Comparison of ENCODE assay signal across 21 mouse cellular contexts in the genomic region with DNA sequence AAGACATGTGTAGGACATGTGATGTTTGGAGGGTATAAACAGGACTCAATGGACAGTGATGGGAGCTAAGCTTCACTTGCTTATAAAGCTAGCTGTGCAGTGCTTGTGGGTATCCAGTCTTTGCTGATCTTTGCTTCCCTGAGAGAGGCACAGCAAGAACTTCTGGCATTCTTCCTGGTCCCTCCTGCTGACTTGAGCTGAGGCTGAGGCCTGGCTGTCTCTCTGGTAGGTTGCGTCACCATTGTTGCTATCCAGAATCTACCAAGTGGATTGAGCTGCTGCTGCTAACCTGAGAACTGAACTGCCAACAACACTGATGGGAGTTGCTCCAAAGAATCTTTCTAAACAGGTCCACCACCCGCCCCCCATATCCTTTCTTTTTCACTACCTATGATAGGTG. TPM values are rescaled to one million over a fixed set of nuclear protein-coding genes. Genes with fewer than 3 reads are reported as not detected.
DNase-seq lines count a peak whose midpoint lies in the region; ATAC-seq lines count a peak whose summit lies in the region.
"Had no signal": no experiment of that assay in that cellular context is flagged by ENCODE, and none has a peak within 500 bp of the region (broad histone marks: within the 10 kb centered on the region; RNA-seq: fewer than 3 reads in every experiment).

No protein-coding gene starts in this region.

- H3K27ac ChIP-seq in limb, embryonic 15.5 days, result 0 out of 2 replicates have a peak overlapping the region, but pooled peaks have one; percentile 17
- H3K27ac ChIP-seq in kidney, embryonic 15.5 days, result no peak overlapping the region
- no peak overlapping the region for H3K27ac ChIP-seq in midbrain, embryonic 10.5 days (replicated peaks)
- H3K27ac ChIP-seq: embryonic facial prominence, embryonic 10.5 days; forebrain, embryonic 10.5 days; heart, adult 2 months; hindbrain, postnatal 0 days; liver, embryonic 15.5 days; midbrain, embryonic 12.5 days had no signal

- no peaks in the 10 kb centered on the region for H3K27me3 ChIP-seq in limb, embryonic 15.5 days
- H3K27me3 ChIP-seq in kidney, embryonic 15.5 days, result no peaks in the 10 kb centered on the region
- no peaks in the 10 kb centered on the region for H3K27me3 ChIP-seq in midbrain, embryonic 10.5 days (ENCODE audit: low read depth, poor library complexity, severe bottlenecking)
- H3K27me3 ChIP-seq: liver, embryonic 15.5 days; midbrain, embryonic 12.5 days had no signal

- ATAC-seq in limb, embryonic 15.5 days (ENCODE audit: insufficient number of reproducible peaks, low FRiP score, low TSS enrichment, low read depth), result no peak
- ATAC-seq in kidney, embryonic 15.5 days (replicated peaks; ENCODE audit: low FRiP score), result no peak
- ATAC-seq: forebrain, postnatal 0 days; hindbrain, postnatal 0 days; intestine, embryonic 16.5 days had no signal

- H3K4me3 ChIP-seq in limb, embryonic 15.5 days, result no peak overlapping the region
- no peak overlapping the region for H3K4me3 ChIP-seq in kidney, embryonic 15.5 days (replicated peaks)
- H3K4me3 ChIP-seq in midbrain, embryonic 10.5 days, result no peak overlapping the region
- H3K4me3 ChIP-seq: embryonic facial prominence, embryonic 10.5 days; forebrain, embryonic 10.5 days; heart, adult 2 months; liver, embryonic 15.5 days; midbrain, embryonic 12.5 days had no signal

- no peak overlapping the region for H3K4me2 ChIP-seq in limb, embryonic 15.5 days
- H3K4me2 ChIP-seq in kidney, embryonic 15.5 days, result no peak overlapping the region
- H3K4me2 ChIP-seq: liver, embryonic 15.5 days; midbrain, embryonic 12.5 days had no signal

- no peaks in the 10 kb centered on the region for H3K9me3 ChIP-seq in limb, embryonic 15.5 days
- no peaks in the 10 kb centered on the region for H3K9me3 ChIP-seq in kidney, embryonic 15.5 days (replicated peaks)
- no peaks in the 10 kb centered on the region for H3K9me3 ChIP-seq in midbrain, embryonic 10.5 days (replicated peaks)
- H3K9me3 ChIP-seq: embryonic facial prominence, embryonic 10.5 days; forebrain, embryonic 10.5 days; liver, embryonic 15.5 days; midbrain, embryonic 12.5 days had no signal

- no peaks in the 10 kb centered on the region for H3K4me1 ChIP-seq in limb, embryonic 15.5 days
- no peaks in the 10 kb centered on the region for H3K4me1 ChIP-seq in kidney, embryonic 15.5 days
- no peaks in the 10 kb centered on the region for H3K4me1 ChIP-seq in midbrain, embryonic 10.5 days
- H3K4me1 ChIP-seq: embryonic facial prominence, embryonic 10.5 days; forebrain, embryonic 10.5 days; liver, embryonic 15.5 days; midbrain, embryonic 12.5 days had no signal

- WGBS in limb, embryonic 15.5 days, result 87% methylated on average over 2 of the region's 2 CpGs
- WGBS in kidney, embryonic 15.5 days, result 89% methylated on average over 2 of the region's 2 CpGs
- WGBS in midbrain, embryonic 10.5 days, result 89% methylated on average over 2 of the region's 2 CpGs

- H3K36me3 ChIP-seq in limb, embryonic 15.5 days, result no peaks in the 10 kb centered on the region
- H3K36me3 ChIP-seq in kidney, embryonic 15.5 days, result no peaks in the 10 kb centered on the region
- H3K36me3 ChIP-seq in midbrain, embryonic 10.5 days, result 0 out of 2 replicates have a peak, but pooled peaks cover 4% of the 10 kb centered on the region
- H3K36me3 ChIP-seq: embryonic facial prominence, embryonic 10.5 days; liver, embryonic 15.5 days; midbrain, embryonic 12.5 days had no signal

- DNase-seq in gastrocnemius, postnatal 25 days, result peak; percentile 22
- DNase-seq in gastrocnemius, postnatal 10 days, result no peak
- peak; percentile 19 to 25 for DNase-seq in lung, adult 18-20 months
- no peak for DNase-seq in lung, postnatal 4 days
- peak; percentile 25 for DNase-seq in 416B (ENCODE audit: low read depth)
- no peak for DNase-seq in midbrain, embryonic 10.5 days (ENCODE audit: low spot score)
- DNase-seq: cerebellum, adult 11 months; cerebellum, postnatal 10 days; forebrain, postnatal 0 days; kidney, postnatal 36 days; liver had no signal

- no peak overlapping the region for H3K9ac ChIP-seq in limb, embryonic 15.5 days
- H3K9ac ChIP-seq in kidney, embryonic 15.5 days, result no peak overlapping the region
- H3K9ac ChIP-seq: forebrain, postnatal 0 days; liver, embryonic 15.5 days; midbrain, embryonic 12.5 days had no signal

RNA-seq across cellular contexts. Expression of a gene that starts 21.2 kb away (rescaled TPM):
- 10 to 100 TPM; 33.9 to 37.0 TPM for total RNA-seq in gastrocnemius, postnatal 25 days (2021)
- 100 to 1,000 TPM; 115 to 119 TPM for total RNA-seq in gastrocnemius, postnatal 10 days (2021)
- polyA plus RNA-seq in limb, embryonic 15.5 days (2015; fragmentation: Nextera tagmentation; extraction: Ambion mirVana), result 324 and 326 TPM in 2 replicates
- 54.4 and 58.9 TPM in 2 replicates for polyA plus RNA-seq in kidney, embryonic 15.5 days (2015; fragmentation: Nextera tagmentation; extraction: Ambion mirVana)
- polyA plus RNA-seq in midbrain, embryonic 10.5 days (2016; fragmentation: Nextera tagmentation; extraction: Ambion mirVana), result 1.8 and 4.8 TPM in 2 replicates
- total RNA-seq: neutrophil, adult 5-6 weeks had no signal

RNA-seq across cellular contexts. Expression of a gene that starts 23.5 kb away (rescaled TPM):
- total RNA-seq in gastrocnemius, postnatal 25 days (2021), result under 1 TPM; 0.78 to 0.92 TPM
- total RNA-seq in gastrocnemius, postnatal 10 days (2021), result 1 to 10 TPM; 2.8 to 3.3 TPM
- polyA plus RNA-seq in limb, embryonic 15.5 days (2015; fragmentation: Nextera tagmentation; extraction: Ambion mirVana), result 19.5 and 21.5 TPM in 2 replicates
- 28.0 and 30.0 TPM in 2 replicates for polyA plus RNA-seq in kidney, embryonic 15.5 days (2015; fragmentation: Nextera tagmentation; extraction: Ambion mirVana)
- polyA plus RNA-seq in midbrain, embryonic 10.5 days (2016; fragmentation: Nextera tagmentation; extraction: Ambion mirVana), result 32.1 and 38.4 TPM in 2 replicates

RNA-seq across cellular contexts. Expression of a gene that starts 23.8 kb away (rescaled TPM):
- total RNA-seq in gastrocnemius, postnatal 25 days (2021), result 10 to 100 TPM in 1 of 2 experiments, 1 to 10 TPM in 1; 8.4 to 10.8 TPM
- 10 to 100 TPM; 10.3 to 10.6 TPM for total RNA-seq in gastrocnemius, postnatal 10 days (2021)
- polyA plus RNA-seq in limb, embryonic 15.5 days (2015; fragmentation: Nextera tagmentation; extraction: Ambion mirVana), result 13.6 and 14.6 TPM in 2 replicates
- polyA plus RNA-seq in kidney, embryonic 15.5 days (2015; fragmentation: Nextera tagmentation; extraction: Ambion mirVana), result 16.3 and 20.6 TPM in 2 replicates
- 22.7 and 23.9 TPM in 2 replicates for polyA plus RNA-seq in midbrain, embryonic 10.5 days (2016; fragmentation: Nextera tagmentation; extraction: Ambion mirVana)

RNA-seq across cellular contexts. Expression of a gene that starts 46.8 kb away (rescaled TPM):
- total RNA-seq in gastrocnemius, postnatal 25 days (2021), result 1 to 10 TPM; 2.4 to 2.7 TPM
- total RNA-seq in gastrocnemius, postnatal 10 days (2021), result 1 to 10 TPM; 2.8 to 4.1 TPM
- 16.9 and 27.1 TPM in 2 replicates for polyA plus RNA-seq in limb, embryonic 15.5 days (2015; fragmentation: Nextera tagmentation; extraction: Ambion mirVana)
- 1.8 and 5.6 TPM in 2 replicates for polyA plus RNA-seq in kidney, embryonic 15.5 days (2015; fragmentation: Nextera tagmentation; extraction: Ambion mirVana)
- polyA plus RNA-seq in midbrain, embryonic 10.5 days (2016; fragmentation: Nextera tagmentation; extraction: Ambion mirVana), result 1.1 TPM in 2 replicates
- total RNA-seq: neutrophil, adult 5-6 weeks had no signal

RNA-seq across cellular contexts. Expression of a gene that starts 52.8 kb away (rescaled TPM):
- total RNA-seq in gastrocnemius, postnatal 25 days (2021), result 10 to 100 TPM; 55.4 to 66.6 TPM
- 10 to 100 TPM; 71.7 to 77.0 TPM for total RNA-seq in gastrocnemius, postnatal 10 days (2021)
- polyA plus RNA-seq in limb, embryonic 15.5 days (2015; fragmentation: Nextera tagmentation; extraction: Ambion mirVana), result 65.3 and 68.2 TPM in 2 replicates
- polyA plus RNA-seq in kidney, embryonic 15.5 days (2015; fragmentation: Nextera tagmentation; extraction: Ambion mirVana), result 83.0 and 83.7 TPM in 2 replicates
- polyA plus RNA-seq in midbrain, embryonic 10.5 days (2016; fragmentation: Nextera tagmentation; extraction: Ambion mirVana), result 105 and 113 TPM in 2 replicates

Comparison
In these comparisons a context has a peak if more than half of its experiments do, and no peak if none do; other contexts are left out.
1. DNase-seq: peak in gastrocnemius, postnatal 25 days (single experiment), lung, adult 18-20 months (2 of 2) and 416B (single experiment); none in gastrocnemius, postnatal 10 days (single experiment), lung, postnatal 4 days (0 of 2) and midbrain, embryonic 10.5 days (single experiment).